Mouse (Mus musculus) bone marrow macrophage, adult 2 months (primary cell): Measurements from ENCODE around the gene Tsc22d1.

Source experiments
- CTCF ChIP-seq: IDR thresholded peaks from 2 replicates; pipeline ENCODE4 v1.5.1; 2012; ENCODE audit warnings: low read depth, mild to moderate bottlenecking, low read length, moderate library complexity
- POLR2A ChIP-seq: IDR thresholded peaks from 2 replicates; pipeline ENCODE4 v1.6.1; 2012; ENCODE audit warnings: mild to moderate bottlenecking, low read depth, low read length, borderline replicate concordance

GRCm38 (mm10) chr14:76507804-76508500 lies 93.2 kb downstream of the Tsc22d1 start:
- TF ChIP-seq POLR2A (no peak), CTCF (no peak)
